Mouse (Mus musculus): ENCODE measurements around the gene Igf1r. TPM values are rescaled to one million over a fixed set of nuclear protein-coding genes. Genes with fewer than 3 reads are reported as not detected.

The Igf1r gene
- polyA plus RNA-seq, 1 experiment from 2014 or later = 19.7 TPM

DNA sequence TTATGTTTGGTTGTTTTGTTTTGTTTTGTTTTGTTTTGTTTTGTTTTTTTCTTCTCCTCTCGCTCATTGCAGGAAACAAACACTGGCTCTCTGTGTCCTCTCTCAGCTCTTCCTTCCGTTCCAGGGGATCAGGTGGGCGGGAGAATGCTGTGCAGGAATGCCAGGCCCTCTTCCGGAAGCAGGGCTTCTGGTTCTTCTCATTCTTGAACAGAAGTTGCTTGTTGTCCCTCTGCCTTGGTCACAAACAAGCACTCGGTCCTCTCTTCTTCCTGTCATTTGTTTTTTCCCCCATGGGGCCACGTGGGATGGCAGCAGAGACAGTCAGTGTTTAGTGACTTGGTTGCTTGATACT is 59.5 kb downstream of the Igf1r start:
- Histone ChIP-seq H3K27me3 (ENCODE audit: insufficient read depth, low read length) (no peaks in the 10 kb centered on the region), H3K9ac (no peak overlapping the region), H3K4me3 (ENCODE audit: low read depth, low read length) (no peak overlapping the region), H3K36me3 (ENCODE audit: insufficient read depth) (peaks cover 22% of the 10 kb centered on the region; the same call in 1 of the 2 replicates), H3K4me1 (ENCODE audit: insufficient read depth) (peaks cover 29% of the 10 kb centered on the region), H3K4me2 (no peak overlapping the region), H3K27ac (ENCODE audit: low read depth) (no peak overlapping the region), H3K9me3 (ENCODE audit: low read depth, low read length) (peaks cover 4% of the 10 kb centered on the region; the same call in 1 of the 2 replicates)
- DNase-seq (no peak), ATAC-seq (ENCODE audit: insufficient read depth) (no peak)
- WGBS = 48% methylated on average over 6 of the region's 6 CpGs
- no peak for TF ChIP-seq CTCF (IDR thresholded peaks at IDR 0.05; ENCODE audit: low read depth)

- no peaks in the 10 kb centered on the region for H3K27me3 ChIP-seq (ENCODE audit: insufficient read depth, low read length)
- H3K27ac ChIP-seq (ENCODE audit: low read depth) = no peak overlapping the region
- no peak for TF ChIP-seq CTCF (IDR thresholded peaks at IDR 0.05; ENCODE audit: low read depth)
- H3K4me1 ChIP-seq (ENCODE audit: insufficient read depth) = peaks cover 38% of the 10 kb centered on the region
- peaks cover 4% of the 10 kb centered on the region; the same call in 1 of the 2 replicates for H3K36me3 ChIP-seq (ENCODE audit: insufficient read depth)
- H3K9me3 ChIP-seq (ENCODE audit: low read depth, low read length) = peaks cover 4% of the 10 kb centered on the region; the same call in 1 of the 2 replicates
- no peak overlapping the region for H3K4me3 ChIP-seq (ENCODE audit: low read depth, low read length)
- H3K4me2 ChIP-seq = no peak overlapping the region
- ATAC-seq (ENCODE audit: insufficient read depth) = no peak
- no peak overlapping the region for H3K9ac ChIP-seq
- DNase-seq = no peak
- whole genome bisulfite sequencing = 68% methylated on average over 3 of the region's 3 CpGs
Measured at GRCm38 (mm10) chr7:68014495-68014894, 61.9 kb downstream of the Igf1r start.

DNA sequence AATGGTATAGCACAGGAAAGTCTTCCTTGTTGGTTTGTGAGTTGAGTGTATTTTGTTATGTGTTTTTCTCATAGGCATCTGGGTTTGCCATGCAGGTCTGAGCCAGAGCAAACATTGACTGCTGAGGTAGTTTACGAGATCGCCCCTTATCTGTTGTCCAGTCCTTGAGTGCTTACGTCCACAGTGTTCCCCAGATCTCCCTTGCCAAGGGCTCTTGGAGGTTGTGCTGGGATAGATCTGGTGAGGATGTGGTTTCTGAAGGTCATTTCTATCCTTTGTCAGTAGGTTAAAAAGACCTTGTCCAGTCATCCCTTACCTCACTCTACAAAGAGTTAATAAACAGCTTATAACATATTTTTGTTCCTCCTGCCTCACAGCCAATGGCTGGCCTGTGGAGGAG is 62.8 kb downstream of the Igf1r start:
- 0 out of 2 replicates have a peak, but pooled peaks cover 5% of the 10 kb centered on the region for H3K36me3 ChIP-seq (ENCODE audit: insufficient read depth)
- WGBS = 84% methylated on average over 3 of the region's 3 CpGs
- H3K4me1 ChIP-seq (ENCODE audit: insufficient read depth) = peaks cover 29% of the 10 kb centered on the region
- no peak overlapping the region for H3K27ac ChIP-seq (ENCODE audit: low read depth)
- ATAC-seq (ENCODE audit: insufficient read depth) (no peak), DNase-seq (no peak)
- H3K4me3 ChIP-seq (ENCODE audit: low read depth, low read length) = no peak overlapping the region
- no peaks in the 10 kb centered on the region for H3K27me3 ChIP-seq (ENCODE audit: insufficient read depth, low read length)
- no peak overlapping the region for H3K4me2 ChIP-seq
- H3K9ac ChIP-seq = no peak overlapping the region
- TF ChIP-seq CTCF (IDR thresholded peaks at IDR 0.05; ENCODE audit: low read depth) = no peak
- peaks cover 4% of the 10 kb centered on the region; the same call in 1 of the 2 replicates for H3K9me3 ChIP-seq (ENCODE audit: low read depth, low read length)

DNA sequence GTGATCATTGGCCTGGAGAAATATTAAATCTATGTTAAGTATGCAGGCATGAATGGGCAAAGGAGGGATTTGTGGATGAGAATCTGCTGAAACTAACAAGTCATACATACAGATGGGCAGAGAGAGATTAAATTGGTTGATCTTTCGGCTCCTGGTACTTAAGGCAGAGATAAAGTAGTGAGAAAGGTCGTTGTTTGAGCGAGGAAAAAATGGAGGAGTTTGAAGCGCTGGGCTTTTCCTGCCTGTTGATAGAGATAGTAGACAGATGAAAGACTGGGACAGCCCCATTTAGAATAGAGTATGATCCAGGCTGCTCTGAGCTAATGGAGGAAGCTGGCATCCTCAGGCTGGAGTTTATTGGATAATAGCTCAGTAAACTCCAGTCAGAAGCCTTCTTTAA is 65.4 kb downstream of the Igf1r start:
- ATAC-seq (ENCODE audit: insufficient read depth) = no peak
- Histone ChIP-seq H3K4me3 (ENCODE audit: low read depth, low read length) (no peak overlapping the region), H3K4me2 (no peak overlapping the region), H3K9me3 (ENCODE audit: low read depth, low read length) (peaks cover 4% of the 10 kb centered on the region; the same call in 1 of the 2 replicates), H3K27me3 (ENCODE audit: insufficient read depth, low read length) (no peaks in the 10 kb centered on the region), H3K4me1 (ENCODE audit: insufficient read depth) (peaks cover 26% of the 10 kb centered on the region), H3K36me3 (ENCODE audit: insufficient read depth) (0 out of 2 replicates have a peak, but pooled peaks cover 5% of the 10 kb centered on the region), H3K9ac (no peak overlapping the region), H3K27ac (ENCODE audit: low read depth) (no peak overlapping the region)
- no peak for DNase-seq
- WGBS = 43% methylated on average over 4 of the region's 4 CpGs
- no peak for TF ChIP-seq CTCF (IDR thresholded peaks at IDR 0.05; ENCODE audit: low read depth)

GRCm38 (mm10) chr7:68020556-68020955 is 67.9 kb downstream of the Igf1r start:
- no peak overlapping the region for H3K27ac ChIP-seq (ENCODE audit: low read depth)

DNA sequence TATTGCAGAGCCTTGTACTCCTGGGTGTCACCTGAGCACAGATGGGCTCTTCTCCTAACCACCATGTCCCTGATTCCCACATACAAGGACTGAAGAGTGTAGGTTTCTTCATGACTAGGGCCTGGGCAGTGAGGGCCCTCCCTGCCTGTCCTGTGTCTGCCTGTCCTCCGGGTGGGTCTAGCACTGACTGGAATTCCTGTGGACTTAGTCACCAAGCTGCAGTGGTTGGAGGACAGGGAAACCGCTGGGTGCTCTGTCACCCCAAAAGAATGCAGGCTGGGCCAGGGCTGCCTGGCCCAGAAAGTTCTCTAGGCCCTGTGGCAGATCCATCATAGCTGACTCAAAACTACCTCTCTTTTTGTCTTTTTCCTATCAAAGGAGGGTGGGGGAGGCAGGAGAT is 69.1 kb downstream of the Igf1r start:
- peak; percentile 83 for ATAC-seq (ENCODE audit: insufficient read depth)
- peaks cover 10% of the 10 kb centered on the region; the same call in 1 of the 2 replicates for H3K36me3 ChIP-seq (ENCODE audit: insufficient read depth)
- TF ChIP-seq CTCF (IDR thresholded peaks at IDR 0.05; ENCODE audit: low read depth) = no peak
- no peak overlapping the region for H3K4me3 ChIP-seq (ENCODE audit: low read depth, low read length)
- H3K4me1 ChIP-seq (ENCODE audit: insufficient read depth) = peaks cover 20% of the 10 kb centered on the region
- 25% methylated on average over 2 of the region's 2 CpGs for WGBS
- no peaks in the 10 kb centered on the region for H3K9me3 ChIP-seq (ENCODE audit: low read depth, low read length)
- H3K4me2 ChIP-seq = no peak overlapping the region
- H3K27me3 ChIP-seq (ENCODE audit: insufficient read depth, low read length) = no peaks in the 10 kb centered on the region
- peak; percentile 51 for DNase-seq
- H3K27ac ChIP-seq (ENCODE audit: low read depth) = peak overlapping the region; percentile 8; the same call in 1 of the 2 replicates
- H3K9ac ChIP-seq = no peak overlapping the region

More at GRCm38 (mm10) chr7:68020556-68020955, 67.9 kb downstream of the Igf1r start:
- H3K36me3 ChIP-seq (ENCODE audit: insufficient read depth) = peaks cover 10% of the 10 kb centered on the region; the same call in 1 of the 2 replicates
- H3K4me1 ChIP-seq (ENCODE audit: insufficient read depth) = peaks cover 24% of the 10 kb centered on the region
- no peak overlapping the region for H3K4me2 ChIP-seq
- no peak for ATAC-seq (ENCODE audit: insufficient read depth)
- no peaks in the 10 kb centered on the region for H3K27me3 ChIP-seq (ENCODE audit: insufficient read depth, low read length)
- DNase-seq = no peak
- H3K9me3 ChIP-seq (ENCODE audit: low read depth, low read length) = peaks cover 3% of the 10 kb centered on the region; the same call in 1 of the 2 replicates
- no peak overlapping the region for H3K9ac ChIP-seq
- no peak for TF ChIP-seq CTCF (IDR thresholded peaks at IDR 0.05; ENCODE audit: low read depth)
- no peak overlapping the region for H3K4me3 ChIP-seq (ENCODE audit: low read depth, low read length)
- 79% methylated on average over 2 of the region's 2 CpGs for WGBS

GRCm38 (mm10) chr7:68022188-68022587 is 69.6 kb downstream of the Igf1r start:
- H3K36me3 ChIP-seq (ENCODE audit: insufficient read depth) = peaks cover 10% of the 10 kb centered on the region; the same call in 1 of the 2 replicates
- ATAC-seq (ENCODE audit: insufficient read depth) (no peak), DNase-seq (no peak)
- WGBS = 55% methylated on average over 6 of the region's 6 CpGs
- no peak for TF ChIP-seq CTCF (IDR thresholded peaks at IDR 0.05; ENCODE audit: low read depth)
- peaks cover 18% of the 10 kb centered on the region for H3K4me1 ChIP-seq (ENCODE audit: insufficient read depth)
- H3K27me3 ChIP-seq (ENCODE audit: insufficient read depth, low read length) = no peaks in the 10 kb centered on the region
- H3K9me3 ChIP-seq (ENCODE audit: low read depth, low read length) = no peaks in the 10 kb centered on the region
- H3K9ac ChIP-seq = no peak overlapping the region
- no peak overlapping the region for H3K4me2 ChIP-seq
- peak overlapping the region; percentile 8; the same call in 1 of the 2 replicates for H3K27ac ChIP-seq (ENCODE audit: low read depth)
- no peak overlapping the region for H3K4me3 ChIP-seq (ENCODE audit: low read depth, low read length)
